ENCODE assay signal across 21 mouse cellular contexts in the genomic region with DNA sequence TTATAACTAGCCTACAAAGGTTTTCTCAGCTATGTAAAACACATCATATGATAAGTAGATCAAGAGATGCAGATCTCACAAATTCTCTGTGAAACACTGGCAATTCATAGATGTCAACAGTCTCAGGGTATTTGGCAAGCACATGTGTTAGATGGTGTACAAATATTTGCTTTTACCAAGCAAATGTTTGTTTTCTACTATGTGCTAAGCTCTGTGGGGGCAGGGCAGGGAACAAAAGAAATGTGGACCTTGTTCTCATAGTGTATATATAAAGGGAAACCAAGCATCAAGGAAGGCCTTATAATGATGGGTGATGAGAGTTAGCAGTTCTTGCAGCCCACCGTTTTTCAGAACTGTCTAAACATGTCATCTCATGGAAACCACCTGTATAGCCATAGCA.
"Had no signal": no experiment of that assay in that cellular context is flagged by ENCODE, and none has a peak within 500 bp of the region (broad histone marks: within the 10 kb centered on the region; RNA-seq: fewer than 3 reads in every experiment).

No protein-coding gene starts in this region.

- ATAC-seq: lung, postnatal 0 days; midbrain, embryonic 16.5 days had no signal

- H3K27ac ChIP-seq: liver, embryonic 13.5 days; liver, embryonic 15.5 days; lung, embryonic 15.5 days; midbrain, embryonic 10.5 days; midbrain, embryonic 12.5 days; neural tube, embryonic 13.5 days; neural tube, embryonic 15.5 days had no signal

- H3K4me2 ChIP-seq: liver, embryonic 11.5 days; liver, embryonic 13.5 days; liver, embryonic 15.5 days; lung, embryonic 15.5 days; midbrain, embryonic 12.5 days; neural tube, embryonic 13.5 days; neural tube, embryonic 15.5 days had no signal

- H3K9me3 ChIP-seq: liver, embryonic 13.5 days; liver, embryonic 15.5 days; lung, embryonic 15.5 days; midbrain, embryonic 10.5 days; midbrain, embryonic 12.5 days; neural tube, embryonic 13.5 days; neural tube, embryonic 15.5 days had no signal

- H3K4me1 ChIP-seq: liver, embryonic 13.5 days; liver, embryonic 15.5 days; lung, embryonic 15.5 days; midbrain, embryonic 12.5 days; neural tube, embryonic 13.5 days; neural tube, embryonic 15.5 days had no signal

- H3K36me3 ChIP-seq: liver, embryonic 13.5 days; liver, embryonic 15.5 days; lung, embryonic 15.5 days; midbrain, embryonic 10.5 days; midbrain, embryonic 12.5 days; neural tube, embryonic 13.5 days; neural tube, embryonic 15.5 days had no signal

- H3K27me3 ChIP-seq: liver, embryonic 13.5 days; liver, embryonic 15.5 days; lung, embryonic 15.5 days; midbrain, embryonic 12.5 days; neural tube, embryonic 13.5 days; neural tube, embryonic 15.5 days had no signal

- H3K4me3 ChIP-seq: liver, embryonic 13.5 days; liver, embryonic 15.5 days; lung, embryonic 15.5 days; midbrain, embryonic 10.5 days; midbrain, embryonic 12.5 days; myocyte; neural tube, embryonic 13.5 days; neural tube, embryonic 15.5 days had no signal

- DNase-seq: liver, embryonic 13.5 days; lung, postnatal 4 days; midbrain, embryonic 14.5 days; retina, postnatal 1 day; right cerebral cortex, adult 18-20 months; right cerebral cortex, postnatal 25 days; right cerebral cortex, postnatal 4 days; spleen, adult 18-20 months; thymus, adult 2 months; thymus, postnatal 25 days; thymus, postnatal 4 days had no signal

- H3K9ac ChIP-seq: liver, embryonic 13.5 days; liver, embryonic 15.5 days; lung, embryonic 15.5 days; midbrain, embryonic 12.5 days; neural tube, embryonic 13.5 days; neural tube, embryonic 15.5 days had no signal
